Mouse (Mus musculus) right cerebral cortex, adult 2 months (tissue): ENCODE results near the gene Znrf4.
A peak's percentile ranks its signal among the peaks of the same experiment; 100 is the strongest.
"Not testable (repeated sequence)": the region's sequence is repeated elsewhere in the genome, so short reads cannot be mapped to it uniquely, and the experiment has no call there.

Experiments used
- DNase-seq, 2 experiments: peaks; one replicate each; pipeline ENCODE4 v3.0.0; 2021 to 2022; ENCODE audit warnings: low spot score in 2 of 2

The Znrf4 gene

DNA sequence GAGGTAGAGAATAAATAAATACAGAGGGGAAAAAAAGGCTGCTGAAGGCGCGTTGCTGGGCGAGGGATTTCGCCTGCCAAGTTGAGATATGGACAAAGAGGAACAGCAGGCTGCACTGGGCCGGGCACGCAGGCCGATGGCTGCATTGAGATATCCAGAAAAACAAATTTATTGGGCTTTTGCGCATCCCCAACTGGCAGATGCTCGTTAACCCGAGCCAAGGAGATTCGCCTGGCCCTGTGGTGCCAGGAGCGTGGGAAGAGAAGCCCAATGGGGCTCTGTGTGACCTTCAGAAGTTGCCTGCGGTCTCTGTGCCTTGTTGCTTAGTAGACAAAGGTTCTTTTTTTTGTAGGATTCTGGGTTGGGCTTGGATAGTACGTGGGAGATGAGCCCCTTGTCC, 24.0 kb upstream of the Znrf4 start:
- no peak for DNase-seq

DNA sequence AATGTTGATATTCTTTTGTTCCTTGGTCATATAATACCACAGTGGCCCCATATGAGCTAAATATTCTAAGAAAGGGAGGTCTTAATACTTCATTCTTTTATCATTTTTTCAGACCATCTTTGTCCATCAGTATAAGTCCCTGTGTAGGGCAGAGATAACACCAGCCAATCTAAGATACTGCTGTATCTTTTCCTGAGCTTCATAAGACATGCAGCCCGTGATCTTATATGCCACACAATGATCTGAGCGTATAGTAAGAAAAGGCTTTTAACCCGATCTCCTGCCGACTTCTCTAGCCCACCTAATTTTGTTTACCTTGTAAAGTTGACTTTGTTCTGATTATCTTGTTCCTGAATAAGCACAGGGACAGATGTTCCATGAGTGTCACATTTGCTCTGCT, 12.7 kb upstream of the Znrf4 start:
- no peak for DNase-seq

DNA sequence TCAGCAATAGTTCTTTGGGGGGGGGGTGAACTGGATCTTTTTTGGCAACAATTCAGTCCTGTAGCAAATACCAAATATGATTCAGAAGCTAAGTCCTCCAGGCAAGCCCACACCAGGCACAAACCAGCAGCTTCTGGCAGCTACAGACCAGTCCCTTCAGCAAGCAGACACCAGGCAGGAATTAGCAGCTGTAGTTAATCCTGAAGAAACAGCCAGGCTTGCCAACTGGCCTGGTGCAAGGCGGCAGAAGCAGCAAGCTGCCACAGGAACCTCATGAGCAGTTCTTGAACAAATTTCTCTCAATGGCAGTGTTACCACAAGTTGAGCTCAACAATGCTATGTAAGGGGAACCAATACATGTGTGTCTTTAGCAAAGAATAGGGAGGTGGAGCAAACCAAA, 10.5 kb upstream of the Znrf4 start:
- DNase-seq = no peak

DNA sequence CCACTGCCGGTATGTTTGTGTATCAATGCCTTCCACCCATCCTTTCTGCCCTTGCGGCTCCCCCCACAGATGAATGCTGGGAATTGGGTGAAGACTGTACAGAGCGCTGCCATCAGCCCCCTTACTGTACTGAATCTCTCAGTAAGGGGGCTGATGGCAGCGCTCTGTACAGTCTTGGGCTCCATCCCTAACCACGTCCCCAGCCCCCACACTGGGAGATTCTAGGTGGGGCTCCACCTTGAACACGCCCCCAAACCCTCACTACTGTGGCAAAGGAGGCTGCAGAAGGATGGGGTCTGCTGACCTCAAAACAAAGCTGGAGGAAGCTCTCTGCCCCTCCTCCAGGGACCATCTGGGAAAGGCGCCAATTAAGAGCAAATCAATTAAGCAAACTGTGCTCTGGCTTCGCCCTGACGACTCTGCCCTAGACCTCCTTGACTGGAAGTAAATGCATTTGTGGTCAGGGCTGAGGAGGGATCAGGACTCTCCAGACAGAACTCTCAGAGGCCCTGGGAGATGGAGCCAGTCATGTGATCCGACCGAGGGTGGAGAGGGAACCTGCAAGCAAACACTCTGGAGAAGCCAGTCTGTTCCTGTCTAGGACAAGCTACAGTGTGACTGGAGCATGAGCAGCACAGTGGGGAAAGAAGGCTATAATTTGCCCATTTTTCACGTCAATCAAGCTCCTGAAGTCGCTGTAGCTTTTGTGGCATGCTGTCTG, 3.6 kb upstream of the Znrf4 start:
- no peak for DNase-seq

DNA sequence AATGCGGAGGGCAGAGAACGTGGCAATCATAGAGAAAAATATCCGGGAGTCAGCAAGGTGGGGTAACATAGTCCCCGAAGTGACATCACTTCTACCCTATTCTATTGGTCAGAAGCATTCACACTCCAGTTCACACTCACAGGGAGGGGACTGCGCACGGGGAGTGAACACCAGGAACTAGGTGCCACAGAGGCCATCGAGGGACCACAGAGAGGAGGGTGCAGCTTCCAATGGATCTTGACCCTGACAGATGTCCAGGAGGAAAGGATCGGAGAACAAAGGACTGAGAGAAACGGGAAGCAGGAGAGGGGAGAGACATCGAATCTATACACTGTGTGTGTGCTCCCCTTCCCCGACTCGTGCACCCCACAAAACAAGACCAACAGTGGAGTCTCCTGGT, 2.7 kb upstream of the Znrf4 start:
- no peak for DNase-seq

DNA sequence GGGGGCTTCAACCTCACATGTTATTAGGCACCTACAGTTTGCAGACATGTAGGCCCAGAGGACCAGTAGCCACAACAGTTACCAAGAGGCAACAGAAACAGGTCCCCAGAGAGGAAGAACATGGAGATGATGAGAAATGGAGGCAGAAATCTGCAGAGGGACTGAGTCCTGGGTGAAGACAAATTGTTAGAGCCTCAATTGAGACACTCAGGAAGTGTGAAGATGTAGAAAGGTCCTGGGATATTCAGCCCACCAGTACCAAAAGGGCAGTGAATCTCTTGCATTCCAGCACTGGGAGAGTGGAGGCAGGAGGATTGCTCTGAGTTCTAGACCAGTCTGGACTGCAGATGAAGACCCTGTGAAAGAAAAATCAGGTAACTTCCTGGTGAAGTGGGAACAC, 2.1 kb upstream of the Znrf4 start:
- DNase-seq = no peak

DNA sequence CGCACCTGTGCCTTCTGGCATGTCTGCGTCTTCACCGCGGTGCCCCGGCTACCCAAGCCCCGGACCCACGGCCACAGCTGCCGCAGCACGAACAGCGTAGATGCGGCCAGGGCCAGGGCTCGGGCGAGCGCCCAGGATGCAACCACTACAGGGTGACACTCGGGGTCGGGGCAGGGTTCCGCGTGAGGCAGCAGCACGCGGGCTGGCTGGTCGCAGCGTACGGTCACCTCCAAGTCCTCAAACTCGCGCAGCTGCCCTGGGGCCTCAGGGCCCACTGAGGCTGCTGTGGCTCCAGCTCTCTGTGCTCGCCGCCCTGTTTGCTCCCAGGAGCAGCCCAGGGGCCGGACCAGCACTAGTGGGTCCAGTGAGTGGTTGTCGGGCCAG, 532 bp downstream of the Znrf4 start:
- DNase-seq = no peak

DNA sequence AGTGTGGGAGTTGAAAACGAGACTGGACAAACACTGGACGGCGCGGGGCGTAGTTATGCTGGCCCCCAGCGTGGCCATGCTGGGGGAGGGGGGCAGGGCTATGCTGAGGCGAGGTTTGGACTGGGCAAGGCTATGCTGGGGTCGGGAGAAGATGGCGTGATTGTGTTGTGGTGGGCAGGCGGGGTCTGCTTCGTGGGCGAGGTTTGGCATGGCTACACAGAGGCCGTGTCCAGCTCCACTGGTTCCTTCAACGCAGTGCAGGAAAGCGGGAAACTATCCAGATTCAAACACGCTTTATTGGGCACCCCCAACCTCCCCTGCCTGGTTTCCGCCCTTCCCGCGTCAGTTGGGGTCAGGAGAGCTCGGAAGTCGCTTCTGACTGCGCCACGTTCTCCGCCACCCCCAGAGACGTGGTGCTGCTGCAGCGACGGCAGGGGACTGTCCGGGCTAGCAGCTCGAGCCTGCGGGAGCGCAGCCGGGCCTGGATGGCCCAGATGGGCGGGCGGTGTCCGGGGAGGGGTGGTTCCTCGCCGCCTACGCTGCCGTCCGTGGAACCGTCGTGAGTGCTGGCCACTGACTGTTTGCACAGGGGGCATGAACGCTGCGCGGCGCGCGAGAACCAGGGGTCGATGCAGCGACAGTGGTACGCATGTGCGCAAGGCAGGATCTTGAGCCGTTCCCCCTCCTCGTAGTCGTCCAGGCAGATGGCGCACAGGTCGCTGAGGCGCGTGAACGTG, 1.1 kb downstream of the Znrf4 start:
- DNase-seq = no peak

DNA sequence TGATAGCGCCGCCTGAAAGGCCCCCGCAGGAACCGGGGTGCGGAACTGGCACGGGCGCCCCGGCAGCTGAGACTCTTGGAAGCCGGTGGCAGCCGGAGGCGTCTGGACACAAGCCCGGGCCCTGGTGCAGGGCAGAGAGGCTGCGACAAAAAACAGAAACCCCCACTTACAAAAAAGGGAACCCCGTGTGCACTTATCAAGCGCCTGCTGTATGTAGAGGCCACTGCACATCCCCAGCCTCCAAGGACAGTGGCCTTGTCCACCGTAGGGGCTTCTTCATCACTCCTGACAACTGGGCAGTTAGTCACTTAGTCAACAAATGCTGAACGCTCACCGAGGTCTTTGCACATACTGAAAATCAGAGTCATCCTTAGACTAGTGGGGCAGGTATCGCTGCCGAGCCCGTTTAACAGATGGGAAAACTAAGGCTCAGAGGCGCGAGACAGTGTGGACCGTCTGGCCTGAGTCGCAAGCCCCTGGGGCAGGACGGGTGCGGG, 1.7 kb downstream of the Znrf4 start:
- no peak for DNase-seq

DNA sequence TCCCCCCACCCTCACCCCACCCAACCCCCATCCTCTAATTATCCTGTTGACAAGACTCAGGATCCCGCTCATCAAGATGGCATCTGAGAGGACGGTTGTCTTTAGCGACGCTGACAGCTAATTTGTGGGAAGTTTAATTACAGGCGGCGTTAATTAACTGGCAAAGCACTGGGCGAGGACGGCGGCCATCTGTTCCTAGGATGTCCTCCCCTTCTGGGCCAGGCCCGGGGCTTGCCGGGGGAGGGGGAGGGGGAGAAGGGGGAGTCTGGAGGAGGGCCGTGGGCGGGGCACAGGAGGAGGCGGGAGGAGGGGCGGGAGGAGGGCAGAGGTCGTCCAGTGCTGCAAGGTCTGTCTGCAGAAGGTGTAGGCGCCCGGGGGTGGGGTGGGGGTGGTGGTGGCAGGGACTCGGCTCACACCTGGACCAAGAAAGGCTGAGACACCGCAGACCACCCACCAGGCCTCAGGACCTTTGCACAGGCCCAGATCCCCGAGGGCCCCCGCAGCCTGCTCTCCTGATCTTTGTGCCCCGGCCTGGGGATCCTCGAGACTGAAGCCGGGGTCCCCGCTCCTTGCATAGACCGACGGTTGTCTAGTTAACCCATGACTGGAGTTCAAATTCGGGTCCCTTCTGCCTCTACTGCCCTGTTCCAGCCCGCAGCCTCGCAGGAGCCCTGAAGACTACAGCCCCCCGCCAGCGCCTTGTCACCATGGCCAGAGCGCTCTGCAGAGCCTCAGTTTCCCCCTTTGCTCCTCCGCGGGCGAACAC, 2.3 kb downstream of the Znrf4 start:
- no peak for DNase-seq

DNA sequence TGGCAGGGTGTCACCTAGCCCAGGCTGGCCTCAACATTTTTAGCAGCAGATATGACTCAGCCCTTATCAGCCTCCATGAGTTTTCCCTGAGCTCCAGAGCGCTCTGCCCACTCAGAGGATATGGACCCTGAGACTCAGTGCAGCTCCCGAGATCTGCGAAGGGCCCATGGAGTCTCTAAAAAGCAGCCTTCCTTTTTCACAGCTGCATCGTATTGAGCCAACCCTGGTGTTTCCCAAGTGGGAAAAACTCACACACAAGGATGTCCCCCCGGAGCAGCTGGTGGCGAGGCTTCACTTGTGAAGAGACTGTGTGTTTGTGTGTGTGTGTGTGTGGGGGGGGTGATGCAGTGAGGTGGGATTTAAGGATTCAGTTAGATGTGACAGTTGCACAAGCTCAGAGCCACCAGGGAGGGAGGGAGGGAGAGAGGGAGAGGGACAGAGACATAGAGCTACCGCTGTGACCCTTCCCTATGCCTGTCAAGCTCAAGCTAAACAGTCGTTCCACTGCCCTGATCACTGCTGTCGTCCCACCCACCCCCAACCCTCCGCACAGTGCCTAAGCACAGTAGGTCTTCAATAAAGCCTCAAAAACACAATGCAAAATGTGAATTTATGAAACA, 3.1 kb downstream of the Znrf4 start:
- DNase-seq = no peak

DNA sequence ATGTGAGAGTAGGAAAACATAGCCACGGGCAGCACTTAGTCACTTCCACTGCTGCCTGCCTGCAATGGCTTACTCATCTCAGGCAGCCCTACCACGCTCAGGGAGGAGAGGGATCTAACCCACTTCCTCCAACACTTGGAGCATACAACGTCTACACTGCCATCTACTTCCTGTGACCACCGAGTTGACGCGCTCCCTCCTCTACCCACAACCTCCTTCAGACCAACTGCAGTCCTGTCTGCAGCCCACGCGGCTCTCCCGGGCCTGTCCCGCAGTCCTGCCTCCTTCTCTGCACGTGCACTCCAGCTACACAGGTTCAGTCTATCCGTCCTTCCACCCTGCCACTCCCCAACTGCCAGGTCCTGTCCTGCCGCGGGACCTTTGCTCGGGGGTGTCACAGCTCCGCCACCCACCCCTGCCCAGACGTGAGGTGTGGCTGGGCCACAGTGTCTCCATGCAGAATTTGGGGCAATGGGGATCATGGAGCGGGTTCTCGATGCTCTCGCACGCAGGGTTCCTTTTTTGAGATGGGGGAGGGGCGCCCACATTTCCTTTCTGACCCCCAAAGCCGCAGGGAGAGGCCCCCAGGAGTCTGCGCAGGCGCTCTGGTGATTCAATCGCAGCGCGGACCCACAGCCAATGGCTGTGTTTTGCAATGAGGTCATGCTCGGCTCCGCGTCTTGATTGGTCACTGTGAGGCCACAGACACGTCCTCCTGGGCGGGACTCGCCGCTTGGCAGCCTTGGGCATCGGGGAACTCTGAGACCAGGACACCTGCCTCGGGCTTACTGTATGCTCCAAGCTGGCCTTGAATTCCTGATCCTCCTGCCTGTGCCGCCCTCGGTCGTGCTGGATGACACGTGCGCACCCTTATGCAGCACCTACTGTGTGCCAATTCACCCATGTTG, 4.8 kb downstream of the Znrf4 start:
- peak; percentile 95 to 97 for DNase-seq

DNA sequence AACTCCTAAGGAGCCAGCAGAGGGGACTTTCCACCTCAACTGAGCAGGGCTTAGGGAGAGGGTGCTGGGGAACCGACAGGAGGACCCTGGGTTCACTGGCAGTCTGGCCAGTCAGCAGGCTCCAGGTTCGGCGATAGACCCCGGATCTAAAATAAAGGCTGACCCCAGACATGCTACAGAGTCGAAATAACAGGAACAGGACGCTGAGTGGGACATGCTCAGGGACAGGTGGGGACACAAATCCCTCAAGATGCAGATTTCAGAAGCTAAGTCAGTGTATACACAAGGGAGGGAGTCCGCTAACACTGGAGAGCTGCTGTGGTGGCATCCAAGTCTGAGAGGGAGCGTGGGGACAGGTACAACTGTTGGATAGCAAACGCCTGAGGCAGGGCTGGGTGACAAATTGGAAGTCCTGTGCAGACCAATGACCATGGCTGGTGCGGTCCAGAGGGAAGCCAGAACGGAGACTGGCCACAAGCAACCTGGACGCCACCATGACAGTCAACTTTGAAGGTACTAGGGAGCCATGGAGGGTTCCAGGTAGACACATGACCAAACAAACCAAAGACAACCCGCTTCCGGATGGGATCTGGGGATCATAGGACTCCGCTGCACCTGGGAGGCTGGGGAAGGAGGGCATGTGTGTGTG, 5.7 kb downstream of the Znrf4 start:
- DNase-seq = no peak

DNA sequence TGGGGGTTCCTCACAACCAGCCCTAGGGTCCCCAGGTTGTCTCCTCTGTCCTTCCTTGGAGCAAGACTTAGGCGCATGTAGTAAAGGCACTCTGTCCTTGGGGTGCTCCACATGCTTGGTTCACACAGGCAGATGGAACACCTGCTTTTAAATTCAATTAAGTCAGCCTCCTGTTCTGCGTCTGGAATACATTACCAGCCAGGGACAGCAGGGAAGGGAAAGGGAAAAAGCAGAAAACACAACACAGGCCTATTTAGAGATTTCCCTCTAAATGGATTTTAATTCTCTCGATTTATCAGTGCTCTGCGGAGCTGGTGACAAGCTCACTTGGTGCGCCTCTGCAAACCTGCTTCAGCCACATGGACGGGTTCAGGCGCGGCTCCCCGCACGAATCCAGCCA, 6.8 kb downstream of the Znrf4 start:
- DNase-seq = no peak

DNA sequence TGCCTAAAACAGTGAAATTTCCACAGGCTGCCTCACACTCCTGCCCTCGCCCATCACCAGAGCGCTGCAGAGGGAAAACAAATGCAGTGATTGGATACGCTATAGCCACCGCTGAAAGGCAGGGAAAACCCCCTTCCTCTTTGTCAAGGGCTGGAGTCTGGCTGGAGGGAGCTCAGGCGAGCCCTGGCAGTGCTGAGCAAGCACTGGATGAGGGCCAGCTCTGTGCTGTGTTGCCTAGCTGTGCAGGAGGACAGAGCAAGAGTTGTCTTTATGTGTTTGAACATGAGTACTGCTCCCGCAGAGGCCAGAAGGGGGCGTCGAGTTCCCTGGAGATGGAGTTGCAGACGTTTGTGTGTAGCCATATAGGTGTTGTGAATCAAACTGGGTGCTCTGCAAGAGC, 9.7 kb downstream of the Znrf4 start:
- DNase-seq = peak; percentile 62 to 78

DNA sequence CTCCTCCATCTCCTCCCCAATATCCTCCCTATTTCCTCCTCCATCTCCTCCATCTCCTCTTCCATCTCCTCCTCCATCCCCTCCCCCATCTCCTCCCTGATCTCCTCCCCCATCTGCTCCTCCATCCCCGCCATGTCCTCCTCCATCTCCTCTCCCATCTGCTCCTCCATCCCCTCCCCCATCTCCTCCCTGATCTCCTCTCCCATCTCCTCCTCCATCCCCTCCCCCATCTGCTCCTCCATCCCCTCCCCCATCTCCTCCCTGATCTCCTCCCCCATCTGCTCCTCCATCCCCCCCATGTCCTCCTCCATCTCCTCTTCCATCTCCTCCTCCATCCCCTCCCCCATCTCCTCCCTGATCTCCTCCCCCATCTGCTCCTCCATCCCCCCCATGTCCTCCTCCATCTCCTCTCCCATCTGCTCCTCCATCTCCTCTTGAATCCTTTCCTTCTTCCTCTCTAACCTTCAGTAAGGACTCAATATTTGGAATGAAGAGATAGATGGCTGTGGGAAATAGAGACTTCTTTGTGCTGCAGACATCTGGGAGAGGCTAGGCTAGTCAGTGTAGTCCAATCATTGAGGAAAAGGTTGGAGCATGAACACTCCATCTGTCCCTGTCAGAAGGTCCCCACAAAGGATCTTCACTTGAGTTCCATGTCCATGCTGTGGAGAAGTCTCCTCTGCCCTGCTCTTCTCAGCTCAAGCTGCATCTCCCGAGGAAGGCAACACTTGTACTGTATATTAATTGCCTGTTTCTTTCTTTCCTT, 10.4 kb downstream of the Znrf4 start:
- DNase-seq = not testable (repeated sequence)

DNA sequence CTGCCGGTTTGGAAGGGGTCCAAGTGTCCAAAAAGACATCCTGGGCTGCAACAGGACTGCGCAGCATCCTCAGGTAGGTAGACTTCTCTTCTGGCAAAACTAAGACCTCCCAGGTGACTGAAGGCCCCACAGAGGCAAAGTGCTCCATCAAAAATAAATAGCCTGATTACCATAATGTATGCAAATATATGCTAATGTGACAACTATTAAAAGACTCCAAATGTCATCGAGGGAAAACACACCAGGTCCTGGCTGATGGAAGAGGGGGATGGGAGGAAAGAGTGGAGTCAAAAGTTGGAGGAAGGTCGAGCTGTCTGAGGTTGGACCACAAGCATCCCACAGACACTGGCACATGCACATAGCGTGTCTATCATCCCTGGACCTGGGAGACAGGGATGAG, 13.0 kb downstream of the Znrf4 start:
- no peak for DNase-seq

DNA sequence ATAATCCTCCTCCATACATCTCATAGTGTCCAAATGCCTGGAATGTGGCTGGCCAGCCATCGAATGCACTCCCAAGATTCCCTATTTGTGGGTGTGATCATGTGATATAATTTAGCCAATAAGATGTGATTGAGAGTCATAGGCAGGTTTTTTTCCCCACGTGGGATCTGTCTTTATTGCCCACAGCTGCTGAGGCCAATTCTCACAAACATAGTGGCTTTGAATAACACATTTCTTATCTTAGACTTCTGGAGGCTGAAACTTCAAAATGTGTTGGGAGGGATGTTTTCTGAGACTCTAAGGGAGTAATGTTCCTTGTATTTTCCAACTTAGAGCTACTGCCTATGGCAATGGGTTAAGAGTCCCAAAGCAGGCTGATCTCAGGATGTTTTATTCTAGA, 17.8 kb downstream of the Znrf4 start:
- no peak for DNase-seq

DNA sequence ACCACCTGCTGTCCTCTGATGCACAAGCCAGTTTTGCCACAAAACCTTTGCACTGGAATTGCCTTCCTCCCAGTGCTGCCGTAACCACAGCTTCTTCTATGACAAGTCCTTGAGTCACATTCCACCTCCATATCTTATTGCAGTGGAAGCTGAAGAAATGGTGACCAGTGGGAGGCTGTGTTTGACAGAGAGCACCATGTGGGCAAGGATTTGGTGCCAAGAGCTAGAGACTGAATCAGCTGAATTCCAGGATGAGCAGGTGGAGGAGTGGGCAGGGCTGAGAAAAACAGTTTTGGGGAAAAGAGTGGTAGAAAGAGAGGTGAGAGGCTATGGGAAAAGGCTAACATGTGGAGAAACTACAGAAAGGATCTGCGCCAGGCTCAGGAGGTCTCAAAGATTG, 18.4 kb downstream of the Znrf4 start:
- DNase-seq = peak; percentile 80 to 85
